Mouse (Mus musculus): ENCODE data around the gene Hs3st3b1. TPM values are rescaled to one million over a fixed set of nuclear protein-coding genes. Genes with fewer than 3 reads are reported as not detected.

The Hs3st3b1 gene
- polyA plus RNA-seq, 1 experiment from 2014 or later = 2.6 TPM

- no peak overlapping the region for H3K27ac ChIP-seq (replicated peaks in 1 of 2; ENCODE audit: control insufficient read depth in 1 of 2, insufficient read depth in 1 of 2, low read depth in 2 of 2, low read length in 2 of 2)
- H3K36me3 ChIP-seq (ENCODE audit: control insufficient read depth, insufficient read depth, low read length) = no peaks in the 10 kb centered on the region
- H3K27me3 ChIP-seq (ENCODE audit: control insufficient read depth, insufficient read depth, low read length) = no peaks in the 10 kb centered on the region
- no peak overlapping the region for H3K9ac ChIP-seq (ENCODE audit: low read length)
- no peaks in the 10 kb centered on the region for H3K4me1 ChIP-seq (ENCODE audit: control insufficient read depth in 2 of 2, insufficient read depth in 2 of 2, low read length in 2 of 2)
- H3K9me3 ChIP-seq (ENCODE audit: control insufficient read depth, low read length) = no peaks in the 10 kb centered on the region
- no peak overlapping the region for H3K4me2 ChIP-seq (ENCODE audit: low read length)
- H3K4me3 ChIP-seq (ENCODE audit: control insufficient read depth in 1 of 2, insufficient read depth in 1 of 2, low read depth in 1 of 2, low read length in 2 of 2) = no peak overlapping the region
- 60% methylated on average over 9 of the region's 9 CpGs for WGBS
- ATAC-seq (ENCODE audit: insufficient number of reproducible peaks, insufficient read depth, low FRiP score, low read depth) = no peak
These were observed 23.5 kb downstream of the Hs3st3b1 start for GRCm38 (mm10) chr11:63898509-63899168.

- Histone ChIP-seq H3K36me3 (ENCODE audit: control insufficient read depth, insufficient read depth, low read length) (no peaks in the 10 kb centered on the region), H3K4me3 (ENCODE audit: control insufficient read depth in 1 of 2, insufficient read depth in 1 of 2, low read depth in 1 of 2, low read length in 2 of 2) (no peak overlapping the region), H3K9me3 (ENCODE audit: control insufficient read depth, low read length) (no peaks in the 10 kb centered on the region), H3K4me1 (ENCODE audit: control insufficient read depth in 2 of 2, insufficient read depth in 2 of 2, low read length in 2 of 2) (no peaks in the 10 kb centered on the region), H3K9ac (ENCODE audit: low read length) (no peak overlapping the region), H3K27me3 (ENCODE audit: control insufficient read depth, insufficient read depth, low read length) (no peaks in the 10 kb centered on the region), H3K27ac (replicated peaks in 1 of 2; ENCODE audit: control insufficient read depth in 1 of 2, insufficient read depth in 1 of 2, low read depth in 2 of 2, low read length in 2 of 2) (no peak overlapping the region), H3K4me2 (ENCODE audit: low read length) (no peak overlapping the region)
- ATAC-seq (ENCODE audit: insufficient number of reproducible peaks, insufficient read depth, low FRiP score, low read depth) = no peak
- WGBS = 75% methylated on average over 13 of the region's 13 CpGs
These were observed 24.1 kb downstream of the Hs3st3b1 start for GRCm38 (mm10) chr11:63897856-63898508.

- 81% methylated on average over 2 of the region's 2 CpGs for WGBS
- ATAC-seq (ENCODE audit: insufficient number of reproducible peaks, insufficient read depth, low FRiP score, low read depth) = no peak
- H3K36me3 ChIP-seq (ENCODE audit: control insufficient read depth, insufficient read depth, low read length) = no peaks in the 10 kb centered on the region
- H3K27me3 ChIP-seq (ENCODE audit: control insufficient read depth, insufficient read depth, low read length) = no peaks in the 10 kb centered on the region
- H3K9me3 ChIP-seq (ENCODE audit: control insufficient read depth, low read length) = no peaks in the 10 kb centered on the region
- H3K9ac ChIP-seq (ENCODE audit: low read length) = no peak overlapping the region
- H3K27ac ChIP-seq (replicated peaks in 1 of 2; ENCODE audit: control insufficient read depth in 1 of 2, insufficient read depth in 1 of 2, low read depth in 2 of 2, low read length in 2 of 2) = no peak overlapping the region
- H3K4me3 ChIP-seq (ENCODE audit: control insufficient read depth in 1 of 2, insufficient read depth in 1 of 2, low read depth in 1 of 2, low read length in 2 of 2) = no peak overlapping the region
- no peaks in the 10 kb centered on the region for H3K4me1 ChIP-seq (ENCODE audit: control insufficient read depth in 2 of 2, insufficient read depth in 2 of 2, low read length in 2 of 2)
- no peak overlapping the region for H3K4me2 ChIP-seq (ENCODE audit: low read length)
These were observed 25.1 kb downstream of the Hs3st3b1 start for GRCm38 (mm10) chr11:63897011-63897410.

- no peak overlapping the region for H3K9ac ChIP-seq (ENCODE audit: low read length)
- ATAC-seq (ENCODE audit: insufficient number of reproducible peaks, insufficient read depth, low FRiP score, low read depth) = no peak
These were observed 27.9 kb downstream of the Hs3st3b1 start for GRCm38 (mm10) chr11:63894188-63894587.

GRCm38 (mm10) chr11:63893557-63893956 is 28.5 kb downstream of the Hs3st3b1 start:
- no peak for ATAC-seq (ENCODE audit: insufficient number of reproducible peaks, insufficient read depth, low FRiP score, low read depth)
- Histone ChIP-seq H3K4me3 (ENCODE audit: control insufficient read depth in 1 of 2, insufficient read depth in 1 of 2, low read depth in 1 of 2, low read length in 2 of 2) (no peak overlapping the region), H3K9me3 (ENCODE audit: control insufficient read depth, low read length) (no peaks in the 10 kb centered on the region), H3K9ac (ENCODE audit: low read length) (no peak overlapping the region), H3K27me3 (ENCODE audit: control insufficient read depth, insufficient read depth, low read length) (no peaks in the 10 kb centered on the region), H3K4me2 (ENCODE audit: low read length) (no peak overlapping the region), H3K4me1 (ENCODE audit: control insufficient read depth in 2 of 2, insufficient read depth in 2 of 2, low read length in 2 of 2) (no peaks in the 10 kb centered on the region), H3K36me3 (ENCODE audit: control insufficient read depth, insufficient read depth, low read length) (0 out of 2 replicates have a peak, but pooled peaks cover 3% of the 10 kb centered on the region), H3K27ac (replicated peaks in 1 of 2; ENCODE audit: control insufficient read depth in 1 of 2, insufficient read depth in 1 of 2, low read depth in 2 of 2, low read length in 2 of 2) (no peak overlapping the region)
- WGBS = 92% methylated on average over 6 of the region's 6 CpGs

More at GRCm38 (mm10) chr11:63894188-63894587, 27.9 kb downstream of the Hs3st3b1 start:
- Histone ChIP-seq H3K4me2 (ENCODE audit: low read length) (no peak overlapping the region), H3K36me3 (ENCODE audit: control insufficient read depth, insufficient read depth, low read length) (no peaks in the 10 kb centered on the region), H3K9me3 (ENCODE audit: control insufficient read depth, low read length) (no peaks in the 10 kb centered on the region), H3K4me3 (ENCODE audit: control insufficient read depth in 1 of 2, insufficient read depth in 1 of 2, low read depth in 1 of 2, low read length in 2 of 2) (no peak overlapping the region), H3K27me3 (ENCODE audit: control insufficient read depth, insufficient read depth, low read length) (no peaks in the 10 kb centered on the region), H3K27ac (replicated peaks in 1 of 2; ENCODE audit: control insufficient read depth in 1 of 2, insufficient read depth in 1 of 2, low read depth in 2 of 2, low read length in 2 of 2) (no peak overlapping the region), H3K4me1 (ENCODE audit: control insufficient read depth in 2 of 2, insufficient read depth in 2 of 2, low read length in 2 of 2) (no peaks in the 10 kb centered on the region)
- 78% methylated on average over 6 of the region's 6 CpGs for WGBS

GRCm38 (mm10) chr11:63891479-63892020 is 30.5 kb downstream of the Hs3st3b1 start:
- 55% methylated on average over 7 of the region's 7 CpGs for WGBS
- Histone ChIP-seq H3K4me3 (ENCODE audit: control insufficient read depth in 1 of 2, insufficient read depth in 1 of 2, low read depth in 1 of 2, low read length in 2 of 2) (no peak overlapping the region), H3K27me3 (ENCODE audit: control insufficient read depth, insufficient read depth, low read length) (no peaks in the 10 kb centered on the region)

GRCm38 (mm10) chr11:63883385-63883784 is 38.7 kb downstream of the Hs3st3b1 start:
- no peak overlapping the region for H3K4me2 ChIP-seq (ENCODE audit: low read length)
- WGBS = 82% methylated on average over 3 of the region's 3 CpGs
- ATAC-seq (ENCODE audit: insufficient number of reproducible peaks, insufficient read depth, low FRiP score, low read depth) = no peak
- H3K27ac ChIP-seq (replicated peaks in 1 of 2; ENCODE audit: control insufficient read depth in 1 of 2, insufficient read depth in 1 of 2, low read depth in 2 of 2, low read length in 2 of 2) = no peak overlapping the region
- H3K36me3 ChIP-seq (ENCODE audit: control insufficient read depth, insufficient read depth, low read length) = no peaks in the 10 kb centered on the region
- peaks cover 0 to 2% of the 10 kb centered on the region in 2 experiments; a peak in 1 of 4 replicates for H3K4me1 ChIP-seq (ENCODE audit: control insufficient read depth in 2 of 2, insufficient read depth in 2 of 2, low read length in 2 of 2)
- H3K4me3 ChIP-seq (ENCODE audit: control insufficient read depth in 1 of 2, insufficient read depth in 1 of 2, low read depth in 1 of 2, low read length in 2 of 2) = no peak overlapping the region
- H3K9me3 ChIP-seq (ENCODE audit: control insufficient read depth, low read length) = no peaks in the 10 kb centered on the region
- no peak overlapping the region for H3K9ac ChIP-seq (ENCODE audit: low read length)
- no peaks in the 10 kb centered on the region for H3K27me3 ChIP-seq (ENCODE audit: control insufficient read depth, insufficient read depth, low read length)

More at GRCm38 (mm10) chr11:63891479-63892020, 30.5 kb downstream of the Hs3st3b1 start:
- H3K9ac ChIP-seq (ENCODE audit: low read length) = no peak overlapping the region
- peaks cover 0 to 2% of the 10 kb centered on the region in 2 experiments; a peak in 1 of 4 replicates for H3K4me1 ChIP-seq (ENCODE audit: control insufficient read depth in 2 of 2, insufficient read depth in 2 of 2, low read length in 2 of 2)
- no peaks in the 10 kb centered on the region for H3K9me3 ChIP-seq (ENCODE audit: control insufficient read depth, low read length)
- no peak for ATAC-seq (ENCODE audit: insufficient number of reproducible peaks, insufficient read depth, low FRiP score, low read depth)
- no peak overlapping the region for H3K27ac ChIP-seq (replicated peaks in 1 of 2; ENCODE audit: control insufficient read depth in 1 of 2, insufficient read depth in 1 of 2, low read depth in 2 of 2, low read length in 2 of 2)
- H3K36me3 ChIP-seq (ENCODE audit: control insufficient read depth, insufficient read depth, low read length) = 0 out of 2 replicates have a peak, but pooled peaks cover 5% of the 10 kb centered on the region
- H3K4me2 ChIP-seq (ENCODE audit: low read length) = no peak overlapping the region
